Mouse (Mus musculus) spleen, postnatal 4 days (tissue): ENCODE results near the gene Hbb-bh1.
A peak's percentile ranks its signal among the peaks of the same experiment; 100 is the strongest.
"Not testable (repeated sequence)": the region's sequence is repeated elsewhere in the genome, so short reads cannot be mapped to it uniquely, and the experiment has no call there.

Experiments used
- DNase-seq, 2 experiments: peaks; one replicate each; pipeline ENCODE4 v3.0.0; 2022; ENCODE audit warnings: low spot score in 2 of 2

Gene Hbb-bh1

DNA sequence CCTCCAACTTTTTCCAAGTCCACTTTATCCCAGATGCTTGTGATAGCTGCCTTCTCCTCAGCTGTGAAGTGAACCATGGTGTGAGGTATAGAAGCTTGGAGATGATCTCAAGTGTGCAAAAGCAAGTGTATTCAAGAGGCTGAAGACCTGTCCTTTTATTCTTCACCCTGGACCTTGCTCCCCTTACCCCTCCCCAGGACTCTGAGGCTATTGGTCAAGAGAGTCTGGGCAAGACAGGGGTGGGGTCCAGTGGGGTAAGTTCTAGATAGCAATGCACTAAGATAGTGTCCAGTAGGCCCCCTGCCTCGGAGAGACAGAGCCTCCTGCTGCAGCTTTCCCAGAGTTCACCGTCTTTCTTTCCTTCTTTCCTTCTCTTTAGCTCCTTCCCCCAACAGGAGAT is at the start of gene Hbb-bh1:
Gene Hbb-bh1, minus strand, starts transcription at position 131 of the 400 bp plus-strand sequence.
- no peak for DNase-seq

DNA sequence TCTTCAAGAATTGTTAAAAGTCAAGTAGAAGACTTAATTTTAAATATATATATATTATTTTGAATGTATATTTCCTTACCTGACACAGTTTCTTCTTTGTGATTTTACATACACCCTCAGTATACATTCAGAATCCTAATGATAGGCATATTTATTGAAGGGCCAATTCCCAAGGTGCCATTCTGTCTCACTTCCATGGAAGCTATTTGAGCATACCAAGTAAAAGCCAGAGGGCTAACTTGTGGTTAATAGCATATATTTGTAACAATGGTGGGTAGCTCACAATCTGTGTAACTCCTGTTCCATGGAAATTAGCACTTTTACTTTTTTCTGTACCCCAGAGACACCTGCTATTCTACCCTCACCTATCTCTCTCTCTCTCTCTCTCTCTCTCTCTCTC is 43.2 kb upstream of the Hbb-bh1 start, which contains the start of gene Olfr66:
Gene Olfr66, minus strand, starts transcription at position 101 of the 400 bp plus-strand sequence.
- DNase-seq: no peak

DNA sequence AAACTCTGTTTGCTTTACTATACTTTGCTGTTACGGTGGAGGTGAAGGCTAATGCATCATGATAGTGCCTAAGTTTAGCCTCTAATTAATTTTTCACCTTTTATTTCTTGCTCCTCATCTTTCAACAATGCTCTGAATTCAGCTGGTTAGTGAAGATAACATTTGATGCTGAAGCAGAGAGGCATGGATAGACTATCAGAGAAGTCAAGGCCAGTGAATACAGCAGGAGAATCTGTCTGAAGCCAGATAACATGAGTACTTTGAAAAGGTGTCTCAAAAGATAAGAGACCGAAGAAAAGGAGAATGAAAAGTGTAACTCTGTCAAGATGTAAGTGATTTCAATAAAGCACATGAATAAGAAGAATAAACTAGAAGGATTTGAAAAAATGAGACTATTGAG is 34.1 kb upstream of the Hbb-bh1 start:
- no peak for DNase-seq

- no peak for DNase-seq
Observed at GRCm38 (mm10) chr7:103874451-103874850, 31.5 kb upstream of the Hbb-bh1 start.

DNA sequence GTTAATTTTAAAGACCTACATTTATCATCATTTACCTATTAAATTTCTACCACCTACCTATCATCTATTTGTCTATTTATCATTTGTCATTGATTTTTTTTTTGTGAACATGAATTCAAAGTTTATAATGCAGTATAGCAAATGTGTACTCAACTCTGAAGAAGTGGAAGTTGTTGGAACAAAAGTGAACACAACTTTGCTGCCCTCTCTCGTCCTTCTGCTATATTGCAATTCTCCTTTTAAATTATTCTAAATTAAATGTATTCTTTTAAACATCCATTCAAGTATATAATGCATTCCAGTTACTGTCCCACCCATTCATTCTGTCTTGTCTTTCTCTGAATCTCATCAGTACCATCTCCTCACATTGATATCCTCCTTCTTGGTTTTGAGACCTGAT is 30.1 kb upstream of the Hbb-bh1 start:
- no peak for DNase-seq

GRCm38 (mm10) chr7:103870667-103871066 is 27.7 kb upstream of the Hbb-bh1 start:
- DNase-seq: peak in 1 of 2 experiments; percentile 67

GRCm38 (mm10) chr7:103865716-103866115 is 22.8 kb upstream of the Hbb-bh1 start:
- DNase-seq: peak in 1 of 2 experiments; percentile 56

DNA sequence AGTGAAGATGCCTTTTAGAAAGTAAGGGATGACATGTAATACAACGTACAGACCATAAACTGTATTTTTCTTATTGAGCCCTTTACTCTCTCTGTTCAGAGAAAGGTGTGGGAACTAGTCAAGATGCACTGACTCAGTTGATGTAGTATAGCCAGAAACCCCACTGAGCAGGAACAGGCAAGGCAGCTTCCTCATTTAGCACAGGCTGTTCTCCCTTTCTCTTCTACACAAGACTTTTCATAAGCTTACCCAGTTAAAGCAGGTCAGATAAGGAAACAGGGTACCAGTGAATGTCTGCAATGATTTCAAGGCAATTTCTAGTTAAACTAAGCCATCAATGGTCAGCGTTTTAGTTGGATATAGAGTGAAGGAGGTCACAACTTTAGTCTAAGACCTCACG is 18.6 kb upstream of the Hbb-bh1 start:
- DNase-seq: no peak

DNA sequence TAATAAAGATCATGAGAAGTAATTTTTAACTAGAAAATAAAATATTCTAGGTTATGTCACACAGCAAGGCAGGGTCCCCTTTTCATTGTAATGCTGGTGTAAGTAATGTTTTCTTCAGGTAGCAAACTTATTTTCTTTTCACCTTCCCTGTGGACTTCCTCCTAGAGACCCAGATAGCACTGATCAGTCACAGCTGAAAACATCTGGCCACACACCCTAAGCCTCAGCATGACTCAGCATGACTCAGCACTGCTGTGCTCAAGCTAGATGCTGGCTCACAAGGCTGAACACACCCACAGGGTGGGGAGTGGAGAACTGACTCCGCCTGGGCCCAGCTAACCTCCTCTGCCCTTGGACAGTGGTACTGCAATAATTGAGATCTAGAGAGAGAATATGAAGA is 17.9 kb upstream of the Hbb-bh1 start:
- DNase-seq: peak; percentile 89 to 90

- DNase-seq: peak; percentile 77 to 79
Observed at GRCm38 (mm10) chr7:103859076-103859475, 16.1 kb upstream of the Hbb-bh1 start.

DNA sequence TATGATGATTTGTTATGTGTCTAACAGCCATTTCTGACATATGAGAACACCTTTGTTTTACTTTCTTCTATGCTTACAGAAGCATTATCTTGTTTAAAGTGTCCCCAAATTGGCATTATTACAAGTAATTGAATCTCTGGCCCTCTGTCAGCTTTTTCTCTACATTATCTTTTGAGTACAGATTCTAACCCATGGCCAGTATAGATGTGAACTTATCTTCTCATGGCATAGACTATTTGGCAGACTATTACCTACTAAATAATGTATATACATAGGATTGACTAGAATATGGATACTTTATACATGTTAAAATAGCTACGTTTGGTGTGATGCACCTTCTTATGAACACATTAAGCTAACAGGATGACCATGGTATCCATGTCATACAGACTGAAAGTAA is 11.7 kb upstream of the Hbb-bh1 start:
- no peak for DNase-seq

GRCm38 (mm10) chr7:103853090-103853489 is 10.1 kb upstream of the Hbb-bh1 start, which contains the start of gene Hbb-y:
Hbb-y (minus strand) TSS chr7:103853216.
- DNase-seq: no peak

DNA sequence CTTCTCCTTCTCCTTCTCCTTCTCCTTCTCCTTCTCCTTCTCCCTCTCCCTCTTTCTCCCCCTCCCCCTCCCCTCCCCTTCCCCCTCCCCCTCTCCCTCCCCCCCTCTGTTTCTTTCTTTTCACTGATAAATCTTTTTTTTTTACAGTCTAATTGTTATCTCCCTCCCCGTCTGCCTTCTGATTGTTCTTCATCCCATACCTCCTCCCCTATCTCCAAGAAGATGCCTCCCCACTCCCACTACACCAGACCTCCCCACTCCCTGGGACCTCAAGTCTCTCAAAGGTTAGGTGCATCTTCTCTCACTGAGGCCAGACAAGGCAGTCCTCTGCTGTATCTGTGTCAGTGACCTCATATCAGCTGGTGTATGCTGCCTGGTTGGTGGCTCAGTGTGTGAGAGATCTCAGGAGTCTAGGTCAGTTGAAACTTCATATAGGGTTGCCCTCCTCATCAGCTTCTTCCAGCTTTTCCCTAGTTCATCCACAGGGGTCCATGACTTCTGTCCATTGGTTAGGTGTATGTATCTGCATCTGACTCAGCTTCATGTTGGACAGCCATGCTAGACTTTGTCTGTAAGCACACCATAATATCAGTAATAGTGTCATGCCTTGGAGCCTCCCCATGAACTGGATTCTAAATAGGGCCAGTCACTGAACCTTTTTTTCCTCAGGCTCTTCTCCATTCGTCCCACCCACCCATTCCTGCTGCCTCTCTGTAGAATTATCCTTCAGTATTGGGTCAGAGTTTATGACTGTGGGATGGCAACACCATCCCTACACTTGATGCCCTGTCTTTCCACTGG is 1.8 kb upstream of the Hbb-bh1 start:
- no peak for DNase-seq

DNA sequence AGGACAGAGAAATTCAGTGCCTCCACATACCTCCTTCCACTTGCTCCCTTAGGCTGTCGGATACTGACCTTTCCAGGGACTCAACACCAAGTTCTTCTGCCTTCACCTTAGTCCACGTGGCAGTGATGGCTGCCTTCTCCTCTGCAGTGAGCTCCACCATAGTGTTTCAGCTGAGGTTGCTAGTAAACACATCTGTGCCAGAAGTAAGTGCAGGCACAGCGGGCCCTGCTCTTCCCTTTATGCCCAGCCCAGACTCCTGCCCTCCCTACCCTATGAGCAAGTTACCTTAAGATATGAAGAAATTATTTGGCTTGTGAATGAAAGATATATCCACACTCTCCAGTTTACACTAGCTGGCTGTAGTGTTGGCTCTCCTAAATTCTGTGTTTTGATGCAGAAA is 2.7 kb downstream of the Hbb-bh1 start, which contains the start of gene Hbb-bh2:
Gene Hbb-bh2, minus strand, starts transcription at position 253 of the 400 bp plus-strand sequence.
- no peak for DNase-seq

- peak; percentile 87 to 91 for DNase-seq
Observed at GRCm38 (mm10) chr7:103827808-103828207, 15.2 kb downstream of the Hbb-bh1 start, which contains the start of gene Hbb-bs. Hbb-bs (minus strand) TSS chr7:103828096.

DNA sequence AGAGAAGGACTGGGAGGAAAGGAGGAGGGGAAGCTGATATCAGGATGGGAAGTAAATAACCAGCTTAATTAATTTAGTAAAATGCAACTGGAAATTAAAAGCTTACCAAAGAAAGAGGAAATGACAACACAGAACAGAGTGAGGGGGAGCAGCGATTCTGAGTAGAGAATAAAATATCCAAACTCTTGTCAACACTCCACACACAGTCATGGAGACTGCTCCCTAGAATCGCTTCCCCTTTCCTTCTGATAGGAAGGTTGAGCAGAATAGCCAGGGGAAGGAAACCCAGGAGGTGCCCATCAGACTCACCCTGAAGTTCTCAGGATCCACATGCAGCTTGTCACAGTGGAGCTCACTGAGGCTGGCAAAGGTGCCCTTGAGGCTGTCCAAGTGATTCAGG is 15.8 kb downstream of the Hbb-bh1 start:
- not testable (repeated sequence) for DNase-seq

GRCm38 (mm10) chr7:103826255-103826887 is 16.6 kb downstream of the Hbb-bh1 start:
- DNase-seq: peak; percentile 33 to 73

GRCm38 (mm10) chr7:103825536-103826254 is 17.3 kb downstream of the Hbb-bh1 start:
- DNase-seq: peak in 1 of 2 experiments; percentile 50

DNA sequence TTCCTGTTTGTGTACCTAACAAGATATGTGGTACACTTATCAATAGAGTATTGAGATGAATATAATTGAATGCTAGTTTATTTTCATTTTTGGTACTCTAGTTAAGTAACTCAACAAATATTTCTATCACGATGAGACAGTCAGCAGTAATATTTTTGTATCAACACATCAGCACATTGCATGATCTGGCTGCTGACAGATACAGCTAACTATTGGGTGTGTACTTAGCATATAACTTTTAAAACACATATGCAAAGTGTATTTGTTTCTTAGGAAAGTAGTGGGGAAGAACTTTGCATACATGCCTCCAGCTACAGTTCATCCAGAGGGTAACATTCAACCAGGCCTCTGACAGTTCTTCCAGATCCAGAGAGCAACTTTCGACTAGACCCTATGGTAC is 18.4 kb downstream of the Hbb-bh1 start:
- no peak for DNase-seq

DNA sequence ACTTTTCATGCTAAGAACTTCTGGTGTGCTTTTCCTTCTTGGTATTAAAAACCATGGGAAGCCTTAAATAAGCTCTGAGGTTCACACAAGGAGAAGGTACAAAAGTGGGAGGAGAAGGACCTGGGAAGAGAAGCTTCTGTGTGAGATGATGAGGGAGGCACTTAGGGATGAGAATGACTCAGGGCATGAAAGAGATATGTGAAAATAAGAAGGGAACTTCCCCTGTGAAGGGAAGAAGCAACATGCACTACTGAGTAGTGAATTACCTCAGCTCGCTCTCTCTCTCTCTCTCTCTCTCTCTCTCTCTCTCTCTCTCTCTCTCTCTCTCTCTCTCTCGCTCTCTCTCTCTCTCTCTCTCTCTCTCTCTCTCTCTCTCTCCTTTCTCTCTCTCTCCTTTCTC is 27.9 kb downstream of the Hbb-bh1 start:
- DNase-seq: not testable (repeated sequence)

- DNase-seq: peak; percentile 83 to 85
Observed at GRCm38 (mm10) chr7:103813766-103814165, 29.2 kb downstream of the Hbb-bh1 start, which contains the start of gene Hbb-bt. Hbb-bt (minus strand) TSS chr7:103813996.

GRCm38 (mm10) chr7:103813152-103813551 is 29.8 kb downstream of the Hbb-bh1 start:
- not testable (repeated sequence) for DNase-seq
